Mouse (Mus musculus): ENCODE results near the gene Abi3.

Gene Abi3

DNA sequence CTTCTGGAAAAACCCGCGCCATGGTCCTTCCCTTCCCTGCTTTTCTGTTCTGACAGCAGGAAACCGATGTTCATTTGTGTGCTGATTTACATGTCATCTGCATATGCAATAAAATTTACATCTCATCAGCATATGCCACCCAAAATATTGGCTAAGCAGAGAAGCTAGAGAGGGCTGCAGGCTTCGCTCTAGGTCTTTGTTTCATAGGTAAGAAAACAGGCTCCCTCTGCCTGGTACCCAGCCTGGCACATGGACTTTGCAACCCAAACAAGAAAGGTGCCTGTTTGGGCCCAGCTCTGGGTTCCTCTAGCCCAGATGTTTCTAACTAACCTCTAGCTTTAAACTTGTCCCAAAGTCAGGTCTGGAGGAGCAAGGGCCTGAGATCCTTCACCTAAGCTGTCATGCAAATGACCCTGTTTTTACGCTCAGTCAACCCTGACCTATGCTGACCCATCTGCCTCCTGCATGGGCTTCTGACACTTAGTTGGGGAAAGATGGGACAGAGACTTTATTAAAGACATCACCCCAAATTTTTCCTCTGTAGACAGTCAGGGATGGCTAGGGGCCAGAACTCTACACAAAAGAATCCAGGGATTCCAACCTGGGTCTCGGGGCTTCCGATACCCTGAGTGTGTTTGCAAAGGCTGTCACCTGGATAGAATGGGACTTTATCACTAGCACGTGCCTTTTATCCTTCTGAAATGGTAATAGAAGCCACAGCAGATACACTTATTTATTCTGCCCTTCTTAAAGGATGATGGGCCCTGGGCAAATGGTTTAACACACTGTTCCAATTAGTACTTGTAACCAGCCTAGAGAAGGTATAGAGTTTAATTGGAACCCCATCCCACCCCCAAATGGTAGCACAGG, 3.0 kb downstream of the Abi3 start:
- no peak for DNase-seq (ENCODE audit: low spot score in 2 of 2)

DNA sequence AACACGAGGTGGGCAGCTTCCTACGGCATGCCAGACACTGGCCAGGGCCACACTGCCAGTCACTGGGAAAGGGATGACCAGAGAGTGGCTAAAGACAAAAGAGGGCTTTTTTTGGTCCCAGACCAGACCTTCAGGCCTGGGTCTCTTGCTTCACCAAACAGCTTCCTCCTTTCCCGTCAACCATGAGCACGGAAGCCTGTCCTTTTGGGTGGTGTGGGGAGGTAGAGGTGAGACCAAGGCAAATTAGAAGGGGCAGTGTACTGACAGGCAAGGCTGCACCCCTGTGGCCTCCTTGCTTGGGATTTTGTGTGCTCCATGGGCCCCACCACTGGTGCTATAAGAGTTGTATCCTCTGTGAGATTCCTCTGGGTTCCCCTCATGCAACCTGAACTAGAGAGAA, 3.7 kb downstream of the Abi3 start:
- DNase-seq (ENCODE audit: low spot score in 2 of 2) = no peak

DNA sequence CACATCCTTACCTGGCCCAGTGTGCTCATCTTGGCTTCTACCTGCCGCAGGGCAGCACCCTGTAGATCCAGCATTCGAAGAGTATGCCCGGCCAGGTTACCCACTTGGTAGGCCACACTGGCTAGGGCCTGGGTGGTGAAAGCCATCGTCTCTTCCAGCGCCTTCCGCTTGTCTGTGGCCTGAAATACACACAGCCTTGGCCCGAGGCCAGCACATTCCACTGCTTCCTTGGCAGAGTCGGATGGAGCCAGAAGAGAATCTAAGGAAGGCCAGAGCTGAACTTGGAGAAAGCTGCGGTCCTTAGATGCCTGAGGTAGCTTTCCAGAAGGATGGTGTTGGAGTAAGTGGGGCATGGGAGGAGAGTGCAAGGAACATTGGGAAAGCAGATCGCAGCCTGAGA, 5.2 kb downstream of the Abi3 start, which contains the start of gene Gngt2:
TSS of gene Gngt2 (plus strand) at position 158 of the 400 bp plus-strand sequence.
- peak; percentile 83 to 87 for DNase-seq (ENCODE audit: low spot score in 2 of 2)

DNA sequence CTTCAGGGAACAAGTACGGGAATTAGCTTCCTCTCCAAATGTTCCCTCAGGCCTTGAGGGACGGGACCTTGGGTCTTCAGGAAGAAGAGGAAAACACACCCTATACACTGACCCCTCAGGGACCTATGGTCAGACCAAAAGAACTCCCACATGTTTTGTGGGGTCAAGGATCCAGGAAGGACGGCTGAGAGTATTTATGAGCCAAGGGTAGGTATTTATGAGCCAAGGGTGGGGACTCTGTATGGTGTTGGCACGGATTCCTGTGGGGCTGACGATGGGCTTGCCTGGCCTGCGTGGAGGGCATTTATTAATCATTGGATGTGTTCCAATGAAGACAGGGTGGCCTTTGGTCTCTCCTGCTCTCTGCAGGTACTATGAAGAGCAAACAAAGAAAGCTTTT, 5.8 kb downstream of the Abi3 start:
- DNase-seq (ENCODE audit: low spot score in 2 of 2) = peak in 1 of 2 experiments; percentile 74

DNA sequence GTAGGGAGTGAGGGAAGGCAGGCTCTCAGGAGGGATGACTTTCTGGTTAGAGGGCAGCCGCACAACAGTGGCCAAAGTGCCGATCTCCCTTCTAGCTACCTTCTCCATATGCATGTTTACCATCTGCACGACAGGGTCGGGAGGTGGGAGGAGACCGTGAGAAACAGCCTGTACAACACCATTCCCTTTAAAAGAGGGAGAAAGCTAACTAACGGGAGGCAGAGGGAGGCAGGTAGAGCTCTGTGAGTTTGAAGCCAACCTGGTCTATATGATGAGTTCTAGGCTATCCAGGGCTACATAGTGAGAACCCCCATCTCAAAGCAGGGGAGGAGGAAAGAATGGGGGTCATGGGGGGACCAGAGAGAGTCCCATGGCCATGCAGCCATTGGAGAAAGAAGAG, 6.4 kb downstream of the Abi3 start:
- DNase-seq (ENCODE audit: low spot score in 2 of 2) = no peak

DNA sequence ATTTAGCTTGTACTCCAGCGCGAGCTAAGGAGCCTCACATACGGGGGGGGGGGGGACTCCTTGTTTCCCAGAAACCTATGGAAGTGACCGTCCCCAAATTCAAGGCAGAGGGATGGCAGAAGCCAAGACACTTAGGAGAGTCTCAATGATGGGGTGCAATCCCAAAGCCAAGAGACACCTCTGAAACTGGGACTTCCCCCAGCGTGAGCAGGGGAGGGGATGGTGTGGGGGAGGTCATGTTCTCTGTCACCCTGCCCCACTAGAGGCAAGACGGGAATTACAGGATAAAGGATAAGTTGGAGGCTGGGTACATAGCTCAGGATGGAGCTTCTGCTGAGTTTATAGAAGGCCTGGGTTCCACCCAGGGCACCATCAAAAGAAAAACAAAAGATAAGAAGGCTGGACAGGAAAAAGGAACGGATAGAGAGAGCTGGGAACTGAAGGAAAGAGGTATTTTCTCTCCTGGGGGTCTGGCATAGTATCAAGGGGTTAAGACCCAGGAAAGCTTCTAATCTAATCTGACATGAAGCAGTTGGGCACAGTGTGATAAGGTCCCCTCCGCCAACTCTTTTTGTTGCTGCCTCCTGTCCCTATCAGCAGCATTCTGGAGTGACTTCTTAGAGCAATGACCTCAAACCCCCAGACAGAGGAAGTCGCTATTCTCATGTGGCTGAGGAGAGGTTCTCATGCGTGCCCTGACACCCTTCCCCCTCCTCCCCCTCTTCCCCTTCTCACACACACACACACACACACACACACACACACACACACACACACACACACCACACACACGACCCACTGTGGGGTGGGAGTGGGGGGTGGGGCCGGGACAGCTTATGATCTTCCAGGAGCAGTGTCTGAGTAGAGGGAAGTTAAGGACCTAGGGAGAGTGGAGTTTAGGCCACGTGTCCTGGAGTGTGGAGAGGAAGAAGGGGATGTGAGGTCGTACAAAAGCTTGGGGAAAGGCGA, 7.2 kb downstream of the Abi3 start:
- no peak for DNase-seq (ENCODE audit: low spot score in 2 of 2)

DNA sequence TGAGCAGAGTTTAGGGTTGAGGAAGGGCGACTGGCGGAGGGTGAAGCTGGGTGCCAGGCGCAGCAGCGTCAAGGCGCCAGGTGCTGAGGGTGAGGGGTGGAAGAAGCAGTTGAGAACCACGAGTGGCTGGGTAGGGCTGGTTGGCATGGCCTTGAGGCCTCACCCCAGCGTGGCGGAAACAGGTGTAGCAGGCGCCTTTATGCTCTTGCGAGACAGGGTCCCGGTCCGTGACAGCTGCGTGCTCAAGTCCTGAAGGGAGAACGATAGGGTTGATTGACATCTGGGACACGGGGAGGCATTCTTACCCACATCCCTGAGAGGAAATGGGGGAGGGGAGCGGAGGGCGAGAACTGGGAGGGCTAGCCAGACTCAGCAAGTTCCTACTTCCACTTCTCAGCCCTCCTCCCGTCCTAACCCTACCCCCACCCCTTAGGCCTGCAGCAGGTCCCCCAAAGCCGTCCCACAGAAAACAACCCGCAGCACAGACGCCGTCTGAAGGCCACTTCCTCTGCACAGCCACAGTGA, 8.1 kb downstream of the Abi3 start:
- DNase-seq (ENCODE audit: low spot score in 2 of 2) = peak in 1 of 2 experiments; percentile 58

DNA sequence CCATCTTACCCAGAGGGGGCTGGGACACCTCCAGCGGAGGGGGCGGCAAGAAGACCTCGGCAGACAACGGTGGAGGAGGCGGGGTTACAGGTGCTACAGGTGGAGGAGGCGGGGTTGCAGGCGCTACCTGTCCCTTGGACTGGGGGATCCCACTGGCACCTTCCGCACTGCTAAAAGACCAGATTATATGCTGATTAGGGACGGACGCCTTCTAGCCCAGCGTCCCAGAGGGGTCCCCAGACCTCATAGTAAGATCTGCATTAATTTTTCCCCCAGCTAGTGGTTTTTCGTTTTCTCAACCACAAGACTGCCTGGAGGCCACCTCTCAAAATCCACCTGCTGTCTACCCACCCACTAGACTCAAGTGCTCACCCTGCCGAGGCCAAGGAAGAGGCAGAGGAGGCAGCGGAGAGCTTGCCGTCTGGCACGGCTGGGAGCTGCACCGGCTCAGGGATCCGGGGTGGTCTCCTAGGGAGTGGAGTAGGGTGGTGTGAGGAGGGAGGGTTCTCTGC, 8.6 kb downstream of the Abi3 start:
- DNase-seq (ENCODE audit: low spot score in 2 of 2) = no peak

DNA sequence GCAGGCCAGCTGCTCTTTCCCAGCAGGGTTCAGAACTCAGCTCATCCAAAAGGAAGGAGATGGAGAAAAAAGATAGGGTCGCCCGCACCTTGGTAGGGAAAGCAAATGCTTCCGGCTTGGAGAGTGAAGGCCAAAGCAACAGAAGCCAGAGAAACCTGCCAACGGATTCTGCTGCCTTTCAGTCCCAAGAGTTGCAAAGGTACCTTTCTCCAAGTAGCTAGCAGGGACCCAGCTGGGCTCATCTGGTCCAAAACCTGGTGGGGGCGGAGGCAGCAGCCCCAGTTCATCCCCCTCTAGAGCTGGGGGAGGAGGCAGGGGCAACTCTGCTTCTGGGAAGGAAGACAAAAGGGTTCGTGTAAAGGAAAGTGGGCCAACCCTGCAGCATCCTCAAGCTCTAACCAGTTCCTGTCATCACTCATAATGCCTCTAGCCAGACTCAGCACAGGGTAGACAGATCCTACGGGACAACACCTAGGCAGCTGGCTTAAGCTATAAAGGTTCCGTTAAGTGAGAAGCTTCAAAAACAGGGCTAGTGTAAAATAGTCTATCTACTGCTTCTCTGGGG, 9.2 kb downstream of the Abi3 start:
- no peak for DNase-seq (ENCODE audit: low spot score in 2 of 2)

DNA sequence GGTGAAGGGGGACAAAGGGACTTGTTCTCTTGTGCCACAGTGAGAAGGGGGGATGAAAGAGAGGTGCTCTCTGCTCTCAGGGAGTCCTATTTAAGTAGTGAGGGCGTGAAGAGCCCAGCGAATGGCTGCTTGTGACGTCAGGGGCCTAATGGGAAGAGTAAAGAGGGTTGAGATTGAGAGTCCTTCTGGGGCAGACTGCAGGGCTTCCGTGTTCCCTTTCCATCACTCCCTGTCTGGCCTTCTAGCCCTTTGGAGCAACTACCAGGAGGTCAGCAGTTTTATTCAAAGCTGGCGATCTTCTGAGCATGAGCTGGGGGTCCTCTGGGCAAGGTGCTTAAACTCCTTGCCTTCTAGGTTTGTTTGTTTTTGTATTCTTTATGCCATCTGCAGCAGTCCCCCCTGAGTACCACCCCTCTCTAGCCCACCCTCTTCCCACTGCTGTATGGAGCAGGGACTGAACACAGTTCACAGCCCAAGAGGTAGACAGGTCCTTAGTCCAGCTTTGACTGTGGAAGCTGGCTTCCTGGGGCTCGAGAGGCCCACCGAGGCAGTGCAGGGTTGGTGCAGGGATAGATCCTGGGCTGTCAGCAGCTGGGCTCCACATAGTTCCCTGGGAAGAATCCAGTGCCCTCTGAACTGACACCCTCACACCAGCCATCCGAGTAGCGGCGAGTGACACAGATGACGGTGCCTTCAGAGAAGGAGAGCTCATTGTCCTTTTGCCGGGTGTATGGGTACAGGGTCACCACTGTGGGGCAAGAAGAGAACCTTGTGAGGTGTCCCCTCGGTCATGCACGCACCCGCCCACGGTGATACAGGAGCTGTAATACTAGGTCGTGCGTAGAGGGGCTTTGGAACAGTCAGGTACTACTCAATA, 9.9 kb downstream of the Abi3 start:
- DNase-seq (ENCODE audit: low spot score in 2 of 2) = no peak

DNA sequence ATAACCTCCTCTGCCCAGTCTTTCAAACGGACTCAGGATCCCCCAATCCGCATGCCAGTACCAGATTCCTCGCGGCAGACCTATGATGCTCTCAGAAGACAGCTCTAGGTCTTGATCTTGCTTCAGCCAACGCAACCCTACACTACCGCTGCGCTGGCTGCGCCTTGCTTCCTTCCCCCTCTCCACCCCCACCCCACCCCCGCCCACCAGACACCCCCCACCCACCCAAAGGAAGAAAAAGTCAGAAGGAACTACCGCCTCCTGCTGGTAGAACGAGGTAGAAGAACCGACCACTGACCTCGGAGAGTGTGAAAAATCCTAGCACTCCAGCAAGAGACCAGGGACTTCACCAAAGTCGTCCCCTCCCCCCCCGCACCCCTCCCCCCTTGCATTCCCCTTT, 10.6 kb downstream of the Abi3 start:
- DNase-seq (ENCODE audit: low spot score in 2 of 2) = no peak

DNA sequence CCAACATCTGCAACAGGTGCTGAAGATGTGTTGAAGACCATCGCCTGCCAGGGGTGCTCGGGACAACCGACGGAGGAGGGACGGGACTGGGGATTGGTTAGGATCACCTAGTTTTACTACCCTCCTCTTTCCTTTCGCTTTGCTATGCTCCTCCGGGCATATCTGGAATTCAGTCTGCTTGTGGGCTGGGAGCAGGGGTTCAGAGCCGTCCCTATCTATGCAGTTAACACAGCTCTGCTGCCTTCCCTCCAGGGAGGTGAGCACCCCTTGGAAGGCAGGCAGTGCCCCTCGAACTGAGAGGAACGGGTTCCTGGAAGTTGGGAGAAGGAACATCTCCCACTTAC, 11.0 kb downstream of the Abi3 start:
- DNase-seq (ENCODE audit: low spot score in 2 of 2) = no peak

DNA sequence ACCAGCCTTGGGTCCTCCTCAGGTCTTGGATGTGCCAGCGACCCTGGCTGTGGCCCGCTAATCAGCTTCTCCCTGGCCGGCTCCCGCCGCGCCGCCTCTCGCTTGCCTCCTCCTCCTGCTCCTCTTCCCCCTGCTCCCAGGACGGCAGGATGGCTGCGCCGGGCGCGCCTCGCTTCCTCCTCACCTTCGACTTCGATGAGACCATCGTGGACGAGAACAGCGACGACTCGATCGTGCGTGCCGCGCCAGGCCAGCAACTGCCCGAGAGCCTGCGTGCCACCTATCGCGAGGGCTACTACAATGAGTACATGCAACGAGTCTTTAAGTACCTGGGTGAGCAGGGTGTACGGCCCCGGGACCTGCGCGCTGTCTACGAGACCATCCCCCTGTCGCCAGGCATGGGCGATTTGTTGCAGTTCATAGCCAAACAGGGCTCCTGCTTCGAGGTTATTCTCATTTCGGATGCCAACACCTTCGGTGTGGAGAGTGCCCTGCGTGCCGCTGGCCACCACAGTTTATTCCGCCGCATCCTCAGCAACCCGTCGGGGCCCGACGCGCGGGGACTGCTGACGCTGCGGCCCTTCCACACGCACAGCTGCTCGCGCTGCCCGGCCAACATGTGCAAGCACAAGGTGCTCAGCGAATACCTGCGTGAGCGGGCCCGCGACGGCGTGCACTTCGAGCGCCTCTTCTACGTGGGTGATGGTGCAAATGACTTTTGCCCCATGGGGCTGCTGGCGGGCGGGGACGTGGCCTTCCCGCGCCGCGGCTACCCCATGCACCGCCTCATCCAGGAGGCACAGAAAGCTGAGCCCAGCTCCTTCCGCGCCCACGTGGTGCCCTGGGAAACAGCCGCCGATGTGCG, 11.6 kb downstream of the Abi3 start:
- DNase-seq (ENCODE audit: low spot score in 2 of 2) = no peak

DNA sequence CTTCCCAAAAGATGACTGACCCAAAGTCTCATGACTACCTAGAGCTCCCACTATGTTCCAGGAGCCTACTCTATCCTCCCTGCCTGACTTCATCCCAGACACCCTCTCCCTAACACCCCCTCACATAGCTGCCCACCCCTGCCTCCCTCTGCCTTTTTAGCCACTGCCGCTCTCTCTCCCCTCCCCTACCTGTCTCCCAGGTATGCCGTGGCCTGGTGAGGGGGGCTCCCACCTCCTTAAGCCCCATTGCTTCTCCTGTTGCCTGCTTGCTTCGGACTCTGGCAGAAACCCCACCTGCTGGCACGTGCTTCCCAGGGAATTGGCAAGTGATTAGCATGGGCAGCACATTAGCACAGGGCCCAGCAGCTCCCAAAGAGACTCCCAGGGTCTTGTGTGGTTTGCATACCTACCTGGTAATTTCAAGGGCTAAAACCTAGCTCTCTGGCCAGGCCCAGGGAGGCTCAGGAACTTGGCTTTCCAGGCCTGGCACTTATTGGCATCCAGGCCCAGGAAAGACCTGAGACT, 12.7 kb downstream of the Abi3 start:
- no peak for DNase-seq (ENCODE audit: low spot score in 2 of 2)

DNA sequence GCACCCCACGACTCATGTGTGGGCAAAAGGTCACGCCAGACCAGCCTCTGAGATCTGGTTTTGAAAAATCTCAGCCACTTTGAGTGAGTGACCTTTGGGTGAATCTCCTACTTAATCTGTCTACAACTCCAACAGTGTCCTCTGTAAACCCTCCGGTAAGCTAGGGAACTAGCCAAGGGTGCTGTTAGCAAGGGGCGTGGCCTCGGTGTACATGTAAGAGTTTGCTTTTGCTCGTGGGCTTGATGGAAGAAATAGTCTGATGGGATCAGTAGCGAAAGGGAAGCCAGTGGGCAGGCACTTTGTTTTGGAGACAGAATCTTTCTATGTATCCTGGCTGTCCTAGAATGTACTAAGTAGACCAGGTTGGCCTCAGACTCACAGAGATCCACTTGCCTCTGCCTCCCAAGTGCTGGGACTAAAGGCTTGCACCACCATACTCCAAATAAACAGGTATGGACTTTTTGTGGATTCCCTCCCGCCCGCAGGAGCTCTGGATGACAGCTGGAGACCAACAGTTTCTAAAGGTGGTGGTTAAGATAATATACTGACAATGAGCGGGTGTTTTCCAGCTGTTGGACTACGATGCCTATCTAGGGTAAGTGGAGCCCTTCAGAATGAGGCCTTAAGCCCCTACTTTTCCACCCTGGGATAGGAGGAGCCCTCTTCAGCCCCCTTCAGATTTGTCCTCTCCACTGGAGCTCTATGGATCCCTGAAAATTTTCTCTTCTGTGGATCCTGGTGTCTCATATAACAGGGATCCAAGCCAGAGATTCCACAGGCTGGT, 13.9 kb downstream of the Abi3 start:
- no peak for DNase-seq (ENCODE audit: low spot score in 2 of 2)

DNA sequence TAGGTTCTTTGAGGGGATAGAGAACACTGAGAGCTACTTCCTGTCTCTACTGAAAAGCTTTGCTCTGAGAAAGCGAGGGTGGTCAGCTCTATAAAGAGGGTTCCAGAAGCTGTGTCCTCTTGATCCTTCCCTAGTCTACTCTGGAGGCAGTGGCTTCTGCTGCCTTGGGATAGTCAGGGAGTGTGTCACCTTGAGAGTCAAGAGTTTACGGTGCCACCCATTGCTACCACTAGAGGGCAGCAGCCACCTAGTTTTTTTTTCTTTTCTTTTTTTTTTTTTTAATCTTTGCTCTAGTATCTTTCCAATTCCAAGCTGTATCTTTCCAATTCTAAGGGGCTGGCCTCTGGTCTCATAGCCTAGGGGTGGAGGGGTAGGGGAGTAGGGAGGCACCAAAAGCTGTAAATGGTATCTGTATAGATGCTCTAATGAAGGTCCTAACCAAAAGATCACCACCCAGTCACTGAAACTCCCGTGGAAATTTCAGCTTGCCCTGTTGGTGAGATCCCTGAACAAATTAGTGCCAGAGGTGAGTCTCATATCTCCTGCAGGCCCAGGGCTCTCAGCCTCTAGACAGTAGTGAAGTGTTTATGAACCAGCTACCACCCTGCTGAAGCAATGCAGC, 14.7 kb downstream of the Abi3 start:
- peak in 1 of 2 experiments; percentile 74 for DNase-seq (ENCODE audit: low spot score in 2 of 2)

DNA sequence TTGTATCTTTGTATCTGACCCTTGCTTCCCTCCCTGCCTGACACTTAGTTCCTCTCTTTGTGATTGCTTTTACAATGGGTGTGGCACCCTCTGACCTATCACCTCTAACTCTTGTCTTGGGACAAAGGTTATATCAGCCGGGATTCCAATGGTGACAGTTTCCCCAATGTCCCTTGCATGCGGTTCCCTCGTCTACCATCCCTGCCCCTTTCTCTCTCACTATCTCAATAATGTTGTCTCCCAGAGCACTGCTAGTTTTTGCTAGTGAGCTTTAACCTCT, 15.2 kb downstream of the Abi3 start:
- DNase-seq (ENCODE audit: low spot score in 2 of 2) = no peak

DNA sequence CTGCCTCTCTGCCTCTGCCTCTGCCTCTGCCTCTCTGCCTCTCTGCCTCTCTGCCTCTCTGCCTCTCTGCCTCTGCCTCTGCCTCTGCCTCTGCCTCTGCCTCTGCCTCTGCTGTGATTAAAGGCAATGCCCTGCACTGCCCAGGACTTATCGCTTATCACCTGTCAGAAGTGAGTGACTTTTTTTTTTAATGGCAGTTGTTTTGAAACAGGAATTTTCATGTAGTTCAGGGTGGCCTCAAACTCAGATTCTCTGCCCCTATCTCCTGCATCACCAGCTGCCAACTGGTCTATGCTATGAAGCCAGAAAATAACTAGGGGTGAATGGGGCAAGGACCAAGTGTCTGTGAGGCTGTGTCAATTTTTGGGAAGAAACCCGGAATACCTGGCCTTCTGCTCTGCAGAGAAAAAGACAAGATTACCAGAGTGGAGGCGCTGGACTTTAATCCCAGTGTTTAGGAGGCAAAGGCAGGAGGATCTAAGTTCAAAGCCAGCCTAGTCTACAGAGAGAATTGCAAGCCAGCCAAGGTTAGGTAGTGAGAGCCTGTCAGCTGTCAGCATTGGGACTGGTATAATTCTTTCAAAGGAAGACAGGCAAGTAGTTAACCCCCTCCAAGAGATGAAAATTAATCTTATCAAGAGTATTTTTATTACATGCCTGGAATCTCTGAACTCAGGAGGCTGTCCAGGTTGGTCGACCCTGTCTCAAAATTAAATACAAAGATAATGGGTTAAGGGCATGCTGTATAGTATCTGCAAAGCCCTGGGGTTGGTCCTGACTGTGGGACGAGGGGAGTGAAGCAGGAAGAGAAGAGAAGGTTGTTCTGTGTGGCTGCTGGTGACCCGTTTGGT, 15.7 kb downstream of the Abi3 start:
- no peak for DNase-seq (ENCODE audit: low spot score in 2 of 2)

Data from heart, adult 9 months (tissue).